Mouse (Mus musculus) heart, embryonic 13.5 days (tissue): ENCODE measurements at regions not wholly inside any gene's neighbourhood (a gene's known extent, or its start where the extent isn't known, plus 50 kb on each side); places are given as distances from the start of the nearest gene placed in this dataset.
A peak's percentile ranks its signal among the peaks of the same experiment; 100 is the strongest.

Source experiments
- ATAC-seq: fragments of 200-750 bp; cut with Nextera tagmentation; 2 replicates; pipeline ENCODE4 v1.8.0; 2017; ENCODE audit warnings: moderate TSS enrichment; ENCODE audit not compliant: insufficient number of reproducible peaks, low FRiP score, low TSS enrichment; ENCODE audit errors: extremely low read depth
- H3K27ac ChIP-seq: fragments of 300-500 bp; sonication (generic); replicated peaks from 2 replicates; pipeline ENCODE4 v1.5.1; 2015; ENCODE audit warnings: moderate library complexity, mild to moderate bottlenecking, inconsistent platforms
- H3K27me3 ChIP-seq: fragments of 300-500 bp; sonication (generic); replicated peaks from 2 replicates; pipeline ENCODE4 v1.6.1; 2015; ENCODE audit warnings: mild to moderate bottlenecking, inconsistent platforms
- H3K36me3 ChIP-seq: fragments of 300-500 bp; sonication (generic); 2 replicates; pipeline ENCODE4 v1.6.1; 2015; ENCODE audit warnings: mild to moderate bottlenecking, inconsistent platforms
- H3K4me1 ChIP-seq: fragments of 300-500 bp; sonication (generic); 2 replicates; pipeline ENCODE4 v1.6.1; 2015; ENCODE audit warnings: inconsistent platforms
- H3K4me2 ChIP-seq: fragments of 300-500 bp; sonication (generic); 2 replicates; pipeline ENCODE4 v1.6.1; 2015; ENCODE audit warnings: inconsistent platforms, mild to moderate bottlenecking, moderate library complexity
- H3K4me3 ChIP-seq: fragments of 300-500 bp; sonication (generic); 2 replicates; pipeline ENCODE4 v1.5.1; 2015; ENCODE audit warnings: moderate library complexity, mild to moderate bottlenecking, inconsistent platforms
- H3K9ac ChIP-seq: fragments of 300-500 bp; sonication (generic); 2 replicates; pipeline ENCODE4 v1.6.1; 2015; ENCODE audit warnings: inconsistent platforms, mild to moderate bottlenecking, moderate library complexity
- H3K9me3 ChIP-seq: fragments of 300-500 bp; sonication (generic); 2 replicates; pipeline ENCODE4 v1.6.1; 2016; ENCODE audit warnings: inconsistent platforms
- WGBS: fragments of 180-500 bp; shearing (Covaris S2); methylation state at CpG from one replicate; pipeline ENCODE4 v1.1.7; 2015; ENCODE audit warnings: mixed read lengths; 5-methylcytosine and 5-hydroxymethylcytosine counted together

DNA sequence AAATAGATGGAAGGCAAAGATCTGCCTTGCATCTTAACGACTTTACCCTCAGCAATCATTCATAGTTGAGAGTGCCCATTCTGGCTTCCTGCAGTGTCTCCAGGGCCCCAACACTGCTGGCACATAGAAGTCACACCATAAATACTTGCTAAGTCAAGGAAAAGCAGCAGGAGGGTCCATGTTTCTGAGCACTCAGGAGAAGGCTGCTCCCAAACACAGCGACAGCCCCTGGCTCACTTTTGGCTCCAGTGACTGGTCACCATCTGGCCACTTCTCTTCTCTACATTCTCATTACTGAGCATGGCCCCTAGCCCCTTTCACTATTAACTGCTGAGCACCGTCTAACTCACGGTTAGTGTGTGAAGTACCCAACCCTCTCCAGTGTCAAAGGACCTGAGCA is 265.3 kb upstream of the Gm6657 start:
- no peak overlapping the region for H3K27ac ChIP-seq
- H3K36me3 ChIP-seq = no peaks in the 10 kb centered on the region
- H3K9ac ChIP-seq = no peak overlapping the region
- H3K9me3 ChIP-seq = no peaks in the 10 kb centered on the region
- H3K4me3 ChIP-seq = no peak overlapping the region
- H3K4me1 ChIP-seq = peaks cover 3% of the 10 kb centered on the region; the same call in 1 of the 2 replicates
- ATAC-seq = no peak
- no peak overlapping the region for H3K4me2 ChIP-seq
- no peaks in the 10 kb centered on the region for H3K27me3 ChIP-seq
- 49% methylated on average over 4 of the region's 4 CpGs for WGBS

DNA sequence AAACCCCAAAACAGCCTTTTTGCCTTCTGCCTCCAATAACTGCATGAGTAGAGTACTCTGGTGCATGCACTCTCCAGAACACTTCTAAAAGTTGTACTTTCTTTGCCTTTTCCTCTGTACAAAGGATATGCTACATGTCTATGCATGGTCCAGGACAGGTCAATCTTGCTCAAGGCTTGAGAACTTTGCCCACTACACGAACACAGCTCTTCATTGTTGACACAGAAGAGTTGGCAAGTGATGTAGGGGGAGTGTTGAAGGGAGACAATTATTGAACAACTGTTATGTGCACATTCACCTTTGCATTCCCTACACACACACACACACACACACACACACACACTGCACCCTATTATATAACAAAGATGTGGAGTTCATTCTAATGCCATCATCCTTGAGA is 264.5 kb upstream of the Gm6657 start:
- peaks cover 3% of the 10 kb centered on the region; the same call in 1 of the 2 replicates for H3K4me1 ChIP-seq
- H3K27me3 ChIP-seq = no peaks in the 10 kb centered on the region
- no peak overlapping the region for H3K27ac ChIP-seq
- no peak for ATAC-seq
- no peaks in the 10 kb centered on the region for H3K36me3 ChIP-seq
- 55% methylated on average over 1 of the region's 1 CpGs for WGBS
- no peak overlapping the region for H3K4me2 ChIP-seq
- no peaks in the 10 kb centered on the region for H3K9me3 ChIP-seq
- H3K4me3 ChIP-seq = no peak overlapping the region
- H3K9ac ChIP-seq = no peak overlapping the region

DNA sequence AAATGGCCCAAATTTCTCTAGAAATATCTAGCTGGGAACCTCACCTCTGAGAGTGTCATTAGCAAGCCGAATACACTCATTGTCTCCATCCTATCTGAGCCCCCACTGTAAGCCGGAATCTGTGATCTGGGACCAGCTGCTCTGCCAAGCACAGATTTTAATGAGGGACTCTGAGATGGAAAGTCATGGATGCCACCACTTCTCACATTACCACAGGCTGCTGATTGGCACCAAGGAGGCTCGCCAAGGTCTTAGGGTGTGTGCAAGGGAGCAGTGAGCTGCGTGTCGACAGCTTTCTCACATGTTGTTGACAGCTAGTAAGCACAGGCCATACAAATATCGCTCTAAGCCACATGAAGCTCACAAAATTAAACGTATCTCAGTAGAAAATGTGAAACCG is 250.1 kb upstream of the Gm6657 start:
- Histone ChIP-seq H3K36me3 (no peaks in the 10 kb centered on the region), H3K27me3 (no peaks in the 10 kb centered on the region), H3K9ac (no peak overlapping the region), H3K4me3 (no peak overlapping the region), H3K4me1 (peaks cover 5% of the 10 kb centered on the region), H3K27ac (no peak overlapping the region), H3K4me2 (no peak overlapping the region), H3K9me3 (no peaks in the 10 kb centered on the region)
- 40% methylated on average over 8 of the region's 8 CpGs for WGBS
- ATAC-seq = no peak

DNA sequence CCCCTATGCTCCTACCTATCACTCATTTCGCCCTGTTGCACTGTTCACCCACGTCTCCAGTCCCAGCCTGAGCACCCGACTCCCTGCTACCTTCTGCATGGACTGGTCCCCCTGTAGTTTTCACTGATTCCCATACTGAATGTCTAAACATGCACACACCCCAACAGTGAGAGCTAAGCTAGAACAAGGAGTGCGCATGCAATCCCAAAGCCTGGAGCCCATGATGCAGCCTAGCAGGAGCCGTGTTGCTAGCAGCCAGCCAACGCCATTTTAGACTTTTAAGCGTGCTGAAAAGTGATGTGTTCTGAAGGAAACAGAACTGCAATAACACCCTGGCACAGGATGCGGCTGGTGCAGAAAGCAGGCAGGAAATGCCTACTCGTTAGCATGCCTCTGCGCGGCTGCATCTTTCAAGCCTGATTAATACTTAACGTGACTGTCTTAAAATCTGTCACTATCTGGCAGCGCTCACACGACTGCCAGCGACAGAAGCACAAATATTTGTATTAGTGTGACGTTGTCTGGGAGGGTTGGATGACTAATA is 244.5 kb upstream of the Gm6657 start:
- no peaks in the 10 kb centered on the region for H3K27me3 ChIP-seq
- H3K9me3 ChIP-seq = no peaks in the 10 kb centered on the region
- no peak for ATAC-seq
- peak overlapping the region; percentile 63 for H3K9ac ChIP-seq
- peaks cover 8% of the 10 kb centered on the region for H3K4me1 ChIP-seq
- H3K27ac ChIP-seq = no peak overlapping the region
- peak overlapping the region; percentile 71 for H3K4me2 ChIP-seq
- H3K4me3 ChIP-seq = peak overlapping the region; percentile 40
- H3K36me3 ChIP-seq = no peaks in the 10 kb centered on the region
- 36% methylated on average over 16 of the region's 16 CpGs for WGBS

DNA sequence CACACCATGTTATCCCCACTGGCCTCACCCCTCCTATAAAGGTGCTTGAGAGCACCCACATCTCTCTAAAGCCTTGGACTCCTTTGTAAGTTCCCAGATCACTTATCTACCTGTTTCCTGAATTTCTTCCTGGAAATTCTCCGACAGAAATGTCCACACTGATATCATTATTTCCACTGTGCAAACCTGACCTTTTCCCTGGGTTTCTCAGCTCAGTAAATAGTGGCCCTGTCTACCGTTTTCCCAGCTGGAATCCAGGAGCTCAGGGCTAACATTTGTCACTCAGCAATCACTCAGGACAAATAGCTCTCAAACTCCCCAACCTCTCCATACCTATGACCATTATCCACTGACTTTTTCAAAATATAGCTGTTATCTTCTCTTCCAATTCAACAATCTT is 241.6 kb upstream of the Gm6657 start:
- no peak overlapping the region for H3K4me2 ChIP-seq
- no peak overlapping the region for H3K9ac ChIP-seq
- no peak overlapping the region for H3K4me3 ChIP-seq
- no peaks in the 10 kb centered on the region for H3K9me3 ChIP-seq
- H3K27ac ChIP-seq = no peak overlapping the region
- H3K36me3 ChIP-seq = no peaks in the 10 kb centered on the region
- H3K27me3 ChIP-seq = no peaks in the 10 kb centered on the region
- 35% methylated on average over 2 of the region's 2 CpGs for WGBS
- ATAC-seq = no peak
- H3K4me1 ChIP-seq = peaks cover 8% of the 10 kb centered on the region

DNA sequence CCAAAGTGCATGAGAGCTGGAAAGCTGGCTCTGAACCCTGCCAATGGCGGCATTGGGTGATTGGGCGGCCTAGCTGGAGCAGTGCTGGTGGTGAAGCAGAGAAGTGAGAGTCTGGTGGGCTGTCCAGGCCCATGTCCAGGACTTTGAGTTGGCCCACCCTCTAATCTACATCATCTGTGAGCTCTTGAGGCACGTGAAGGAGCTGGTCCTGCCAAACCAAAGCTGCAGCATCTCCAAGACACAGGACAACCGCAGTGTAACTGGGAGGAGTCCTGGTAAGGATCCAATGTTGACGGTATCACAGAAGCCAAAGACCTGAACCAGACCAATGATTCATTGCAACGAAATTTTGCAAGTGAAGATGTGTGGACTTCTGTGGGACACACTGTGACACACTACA is 231.4 kb upstream of the Gm6657 start:
- H3K27ac ChIP-seq = no peak overlapping the region
- no peak overlapping the region for H3K4me2 ChIP-seq
- H3K27me3 ChIP-seq = no peaks in the 10 kb centered on the region
- no peak overlapping the region for H3K9ac ChIP-seq
- H3K36me3 ChIP-seq = no peaks in the 10 kb centered on the region
- H3K4me1 ChIP-seq = no peaks in the 10 kb centered on the region
- H3K9me3 ChIP-seq = 0 out of 2 replicates have a peak, but pooled peaks cover 6% of the 10 kb centered on the region
- no peak for ATAC-seq
- no peak overlapping the region for H3K4me3 ChIP-seq
- WGBS = 77% methylated on average over 6 of the region's 6 CpGs

DNA sequence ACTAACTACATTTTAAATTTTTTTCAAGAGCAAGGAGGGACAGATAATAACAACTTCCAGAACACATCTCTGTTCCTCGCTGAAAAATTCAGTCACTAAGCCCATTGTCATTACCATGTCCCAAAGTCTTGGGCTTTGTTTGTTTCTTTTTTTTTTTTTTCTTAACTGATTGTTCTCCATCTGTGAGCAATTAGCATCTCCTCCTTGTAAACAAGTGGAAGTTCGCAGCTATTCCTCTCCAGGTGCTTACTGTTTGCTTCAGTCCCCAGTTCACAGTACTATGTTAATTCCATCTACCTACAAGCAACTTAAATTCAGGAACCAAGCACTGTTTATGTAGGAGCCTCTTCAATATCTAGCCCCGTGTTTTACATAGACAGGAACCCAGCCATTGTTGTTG is 225.5 kb upstream of the Gm6657 start:
- Histone ChIP-seq H3K4me3 (no peak overlapping the region), H3K27ac (no peak overlapping the region), H3K27me3 (no peaks in the 10 kb centered on the region), H3K4me2 (no peak overlapping the region), H3K9me3 (0 out of 2 replicates have a peak, but pooled peaks cover 6% of the 10 kb centered on the region), H3K9ac (no peak overlapping the region), H3K4me1 (peaks cover 19% of the 10 kb centered on the region), H3K36me3 (no peaks in the 10 kb centered on the region)
- ATAC-seq = no peak
- 52% methylated on average over 3 of the region's 3 CpGs for WGBS

DNA sequence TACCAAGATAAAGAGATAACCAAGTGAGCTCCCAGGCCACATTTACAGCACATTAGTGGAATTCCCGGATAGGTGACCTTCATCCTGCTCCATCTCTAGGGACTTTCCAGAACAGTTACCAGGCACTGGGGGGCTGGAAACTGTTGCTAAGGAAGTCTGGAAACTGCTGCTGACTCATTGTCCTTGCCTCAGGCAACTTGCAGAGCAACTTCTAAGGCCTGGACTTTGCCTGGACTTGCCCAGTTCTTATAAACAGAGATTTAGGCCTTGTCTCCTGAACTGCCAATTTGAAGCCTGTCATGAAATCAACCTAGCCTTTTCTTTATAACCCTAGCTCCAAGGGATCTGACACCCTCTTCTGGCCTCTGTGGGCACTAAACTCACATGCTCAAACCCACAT is 224.0 kb upstream of the Gm6657 start:
- WGBS = 38% methylated on average over 1 of the region's 1 CpGs
- Histone ChIP-seq H3K36me3 (no peaks in the 10 kb centered on the region), H3K9ac (no peak overlapping the region), H3K27ac (no peak overlapping the region), H3K4me3 (no peak overlapping the region), H3K4me2 (no peak overlapping the region), H3K27me3 (no peaks in the 10 kb centered on the region), H3K9me3 (0 out of 2 replicates have a peak, but pooled peaks cover 4% of the 10 kb centered on the region), H3K4me1 (peaks cover 20% of the 10 kb centered on the region)
- no peak for ATAC-seq

DNA sequence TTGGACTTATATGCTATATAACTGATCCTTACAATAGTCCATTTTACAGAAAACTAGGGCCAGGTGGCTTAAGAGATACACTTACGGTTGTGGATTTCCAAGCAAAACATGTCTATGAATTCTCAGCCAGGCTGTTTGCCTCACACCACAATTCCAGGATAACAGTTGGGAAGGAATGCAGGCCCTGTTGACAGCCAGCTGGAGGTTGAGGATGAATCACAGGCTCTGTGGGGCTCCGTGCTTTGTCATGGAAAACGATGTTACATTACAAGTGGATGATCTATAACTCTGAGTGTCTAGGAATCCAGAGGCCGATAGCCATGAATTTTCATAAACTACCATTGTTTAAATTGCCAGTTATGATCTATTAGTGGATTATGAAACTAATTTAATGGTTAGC is 221.9 kb upstream of the Gm6657 start:
- Histone ChIP-seq H3K4me3 (no peak overlapping the region), H3K27me3 (no peaks in the 10 kb centered on the region), H3K4me2 (peak overlapping the region; percentile 31; the same call in 1 of the 2 replicates), H3K27ac (no peak overlapping the region), H3K9me3 (no peaks in the 10 kb centered on the region), H3K9ac (no peak overlapping the region), H3K4me1 (peaks cover 20% of the 10 kb centered on the region), H3K36me3 (no peaks in the 10 kb centered on the region)
- ATAC-seq = no peak
- 22% methylated on average over 4 of the region's 4 CpGs for WGBS

DNA sequence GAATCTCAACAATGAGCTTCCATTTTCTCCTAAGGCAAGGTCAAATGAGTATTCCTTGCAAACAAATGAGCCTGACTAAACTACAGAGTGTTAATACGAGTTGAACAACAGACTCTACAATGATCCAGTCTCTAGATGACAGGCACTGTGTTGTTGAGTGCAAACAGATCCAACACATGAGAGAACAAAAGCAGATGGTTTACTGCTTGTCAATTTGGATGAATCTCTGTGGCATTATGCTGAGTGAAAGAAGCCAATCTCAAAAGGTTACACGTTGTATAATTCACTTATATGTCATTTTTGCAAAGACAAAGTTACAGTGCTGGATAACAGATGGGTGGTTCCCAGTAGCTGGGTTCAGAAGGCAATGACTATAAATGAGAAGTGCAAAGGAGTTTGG is 217.1 kb upstream of the Gm6657 start:
- Histone ChIP-seq H3K36me3 (no peaks in the 10 kb centered on the region), H3K4me1 (peaks cover 11% of the 10 kb centered on the region), H3K27me3 (no peaks in the 10 kb centered on the region), H3K27ac (no peak overlapping the region), H3K9me3 (no peaks in the 10 kb centered on the region), H3K4me2 (no peak overlapping the region), H3K4me3 (no peak overlapping the region), H3K9ac (no peak overlapping the region)
- ATAC-seq = no peak
- WGBS = 64% methylated on average over 2 of the region's 2 CpGs

DNA sequence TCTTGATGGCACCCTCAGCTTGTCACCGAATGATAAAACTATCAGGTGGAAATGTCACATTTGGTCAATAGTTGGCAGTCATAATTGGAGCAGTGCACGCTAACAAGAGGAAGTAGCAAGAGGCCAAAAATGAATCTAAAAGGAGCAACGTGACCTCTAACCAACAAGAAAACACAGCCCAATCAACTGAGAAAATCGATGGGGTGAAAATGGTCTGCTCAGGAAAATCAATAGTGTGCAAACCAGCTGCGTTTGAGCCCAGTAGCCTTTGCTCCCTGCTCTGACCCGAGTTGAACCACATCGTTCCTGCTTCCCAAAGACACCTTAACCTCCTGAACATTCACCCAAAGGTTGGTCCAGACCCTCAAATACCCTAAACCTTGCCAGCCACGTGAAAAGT is 207.3 kb upstream of the Gm6657 start:
- no peak for ATAC-seq
- H3K9ac ChIP-seq = no peak overlapping the region
- no peaks in the 10 kb centered on the region for H3K9me3 ChIP-seq
- H3K4me3 ChIP-seq = no peak overlapping the region
- H3K27ac ChIP-seq = no peak overlapping the region
- no peak overlapping the region for H3K4me2 ChIP-seq
- no peaks in the 10 kb centered on the region for H3K4me1 ChIP-seq
- H3K36me3 ChIP-seq = no peaks in the 10 kb centered on the region
- H3K27me3 ChIP-seq = no peaks in the 10 kb centered on the region
- 79% methylated on average over 8 of the region's 8 CpGs for WGBS

DNA sequence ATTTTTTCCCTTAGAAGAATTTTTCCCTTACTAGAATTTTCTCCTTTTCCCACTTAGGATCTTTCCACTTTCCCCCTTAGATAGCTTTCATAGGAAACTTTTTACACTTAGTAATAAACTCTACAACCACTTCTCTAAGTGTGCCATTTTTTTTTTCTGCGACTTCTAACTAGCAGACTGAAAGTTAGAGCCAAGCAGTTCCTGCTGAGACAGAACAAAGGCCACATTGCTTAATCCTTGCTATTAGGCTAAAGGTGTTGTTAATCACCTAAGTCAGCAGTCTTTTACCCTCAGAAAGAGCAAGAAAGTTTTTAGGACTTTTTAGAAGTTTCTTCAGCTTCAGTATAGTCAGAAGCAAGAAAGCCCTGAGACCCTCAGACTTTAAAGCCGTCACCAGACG is 204.3 kb upstream of the Gm6657 start:
- Histone ChIP-seq H3K36me3 (no peaks in the 10 kb centered on the region), H3K9me3 (no peaks in the 10 kb centered on the region), H3K27ac (no peak overlapping the region), H3K4me1 (no peaks in the 10 kb centered on the region), H3K27me3 (no peaks in the 10 kb centered on the region), H3K4me3 (no peak overlapping the region), H3K9ac (no peak overlapping the region), H3K4me2 (no peak overlapping the region)
- no peak for ATAC-seq
- 47% methylated on average over 3 of the region's 3 CpGs for WGBS
